In genomic region chrX:78547696-78548095, GRCm38 (mm10) we compare ENCODE assay signal across 15 mouse cellular contexts. TPM values are rescaled to one million over a fixed set of nuclear protein-coding genes. Genes with fewer than 3 reads are reported as not detected.
DNase-seq lines count a peak whose midpoint lies in the region; ATAC-seq and TF ChIP-seq lines count a peak whose summit lies in the region.
"Had no signal": no experiment of that assay in that cellular context is flagged by ENCODE, and none has a peak within 500 bp of the region (broad histone marks: within the 10 kb centered on the region; RNA-seq: fewer than 3 reads in every experiment).

No protein-coding gene starts in this region.

- no peaks in the 10 kb centered on the region for H3K4me1 ChIP-seq in kidney, embryonic 15.5 days
- H3K4me1 ChIP-seq in lung, adult 2 months (ENCODE audit: control insufficient read depth, insufficient read depth, low read length), result no peaks in the 10 kb centered on the region
- H3K4me1 ChIP-seq: forebrain, embryonic 13.5 days had no signal

- no peak for ATAC-seq in kidney, embryonic 15.5 days (replicated peaks; ENCODE audit: low FRiP score)
- ATAC-seq: forebrain, embryonic 13.5 days had no signal

- peak; percentile 35 for DNase-seq in gastrocnemius, adult 18-20 months (ENCODE audit: low spot score)
- DNase-seq in gastrocnemius, postnatal 25 days, result no peak
- DNase-seq in kidney, adult 11 months, result peak; percentile 26
- peak; percentile 3 for DNase-seq in lung, postnatal 36 days
- DNase-seq in lung, adult 2 months, result no peak
- DNase-seq in skeletal muscle tissue, adult 2 months (ENCODE audit: low read depth, low spot score), result peak; percentile 58
- DNase-seq in right cerebral cortex, adult 2 months (ENCODE audit: low spot score in 2 of 2), result no peak
- DNase-seq: cerebellum, adult 11-12 months; cerebellum, postnatal 25 days; heart, postnatal 36 days; midbrain, embryonic 14.5 days; thymus, adult 2 months had no signal

- no peak for TF ChIP-seq CTCF in lung, adult 2 months (IDR thresholded peaks at IDR 0.05; ENCODE audit: insufficient read depth, low read length)

- H3K4me2 ChIP-seq in kidney, embryonic 15.5 days, result no peak overlapping the region
- H3K4me2 ChIP-seq: forebrain, embryonic 13.5 days had no signal

- H3K9ac ChIP-seq in kidney, embryonic 15.5 days, result no peak overlapping the region
- H3K9ac ChIP-seq: forebrain, embryonic 13.5 days had no signal

- no peaks in the 10 kb centered on the region for H3K9me3 ChIP-seq in kidney, embryonic 15.5 days (replicated peaks)
- H3K9me3 ChIP-seq: forebrain, embryonic 13.5 days had no signal

- H3K4me3 ChIP-seq in kidney, embryonic 15.5 days (replicated peaks), result no peak overlapping the region
- H3K4me3 ChIP-seq in lung, adult 2 months (replicated peaks; ENCODE audit: extremely low read depth, low read depth, low read length), result no peak overlapping the region
- H3K4me3 ChIP-seq: forebrain, embryonic 13.5 days; heart, adult 2 months had no signal

- no peaks in the 10 kb centered on the region for H3K36me3 ChIP-seq in kidney, embryonic 15.5 days

- H3K27ac ChIP-seq in kidney, embryonic 15.5 days, result no peak overlapping the region
- H3K27ac ChIP-seq: forebrain, embryonic 13.5 days; heart, adult 2 months had no signal

- WGBS in kidney, embryonic 15.5 days, result 63% methylated on average over 1 of the region's 1 CpGs
- 63% methylated on average over 1 of the region's 1 CpGs for WGBS in lung, adult 2 months

- H3K27me3 ChIP-seq in kidney, embryonic 15.5 days, result no peaks in the 10 kb centered on the region
- H3K27me3 ChIP-seq: forebrain, embryonic 13.5 days had no signal

- TF ChIP-seq POLR2A in lung, adult 2 months (IDR thresholded peaks at IDR 0.05; ENCODE audit: borderline replicate concordance, extremely low read depth, low read depth, low read length), result no peak

RNA-seq across cellular contexts. Expression of gene Prrg1, which starts 36.0 kb away (rescaled TPM):
- 1 to 10 TPM; 2.6 to 3.6 TPM for total RNA-seq in gastrocnemius, adult 18-20 months (2021)
- 1 to 10 TPM; 3.6 to 4.4 TPM for total RNA-seq in gastrocnemius, postnatal 25 days (2021)
- polyA plus RNA-seq in kidney, embryonic 15.5 days (2015; fragmentation: Nextera tagmentation; extraction: Ambion mirVana), result 9.5 and 9.6 TPM in 2 replicates
- 2.1 and 3.8 TPM in 2 replicates for polyA plus RNA-seq in lung, adult 2 months (2012; rRNA removed)

Comparison
In these comparisons a context has a peak if more than half of its experiments do, and no peak if none do; other contexts are left out.
1. DNase-seq: peak in gastrocnemius, adult 18-20 months (single experiment), kidney, adult 11 months (single experiment), lung, postnatal 36 days (single experiment) and skeletal muscle tissue, adult 2 months (single experiment); none in gastrocnemius, postnatal 25 days (single experiment), lung, adult 2 months (single experiment) and right cerebral cortex, adult 2 months (0 of 2).